Mouse (Mus musculus): ENCODE measurements around the gene Os9. TPM values are rescaled to one million over a fixed set of nuclear protein-coding genes. Genes with fewer than 3 reads are reported as not detected.

Gene Os9
- total and polyA plus RNA-seq, 3 experiments = 42.4 to 60.4 TPM; not detected in 1

- TF ChIP-seq CHD1 (IDR thresholded peaks at IDR 0.05; ENCODE audit: low read depth, low read length) = no peak
- no peak for TF ChIP-seq USF1 (IDR thresholded peaks at IDR 0.05; ENCODE audit: low read depth, low read length)
Measured at GRCm38 (mm10) chr10:127126579-127126978, 5.6 kb upstream of the Os9 start (continued).

DNA sequence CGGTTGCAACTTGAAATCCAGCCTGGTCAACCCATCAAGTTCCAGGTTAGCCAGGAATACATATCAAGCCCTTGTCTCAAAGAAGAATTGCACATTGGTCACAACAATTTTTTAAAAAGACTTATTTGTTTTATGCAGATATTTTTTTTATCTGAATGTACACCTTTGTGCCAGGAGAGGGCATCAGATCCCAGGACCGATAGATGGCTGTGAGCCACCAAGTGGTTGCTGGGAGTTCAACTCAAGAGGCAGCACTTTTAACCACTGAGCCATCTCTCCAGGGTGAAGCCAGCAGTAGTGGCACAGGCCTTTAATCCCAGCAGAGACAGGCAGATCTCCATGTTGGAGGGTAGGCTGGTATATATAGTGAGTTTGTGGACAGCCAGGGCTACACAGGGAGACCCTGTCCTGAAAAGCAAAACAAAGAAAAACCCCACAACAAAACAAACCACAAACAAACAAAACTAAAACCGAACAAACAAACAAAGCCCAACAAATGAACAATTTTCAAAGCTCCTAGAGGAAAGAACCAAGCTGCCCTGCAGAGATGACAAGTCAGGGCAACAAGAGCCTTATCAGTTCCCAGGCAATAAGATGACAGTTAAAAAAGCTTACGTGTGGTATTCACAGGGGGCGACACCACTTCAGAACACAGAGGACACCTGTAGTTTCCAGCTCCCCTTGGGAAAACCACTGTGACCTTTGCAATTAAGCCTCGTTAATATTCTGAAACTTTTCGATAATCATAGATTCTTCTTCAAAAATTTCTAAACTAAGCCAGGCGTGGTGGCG is 4.5 kb upstream of the Os9 start:
- Histone ChIP-seq H3K4me3 (ENCODE audit: control insufficient read depth in 1 of 2, insufficient read depth in 1 of 2, low read depth in 2 of 2, low read length in 2 of 2) (no peak overlapping the region), H3K36me3 (ENCODE audit: control insufficient read depth in 1 of 2, insufficient read depth in 2 of 2, low read length in 2 of 2) (peaks cover 0 to 35% of the 10 kb centered on the region in 2 experiments; a peak in 2 of 4 replicates), H3K4me1 (ENCODE audit: control insufficient read depth in 1 of 2, insufficient read depth in 2 of 2, low read length in 2 of 2) (peaks cover 11 to 38% of the 10 kb centered on the region in 2 experiments), H3K27ac (ENCODE audit: control insufficient read depth, low read depth, low read length) (peak overlapping the region; percentile 93), H3K9me3 (replicated peaks; ENCODE audit: insufficient read depth, low read length) (no peaks in the 10 kb centered on the region), H3K27me3 (ENCODE audit: control insufficient read depth in 1 of 2, insufficient read depth in 2 of 2, low read length in 2 of 2) (no peaks in the 10 kb centered on the region), H3K79me2 (ENCODE audit: control insufficient read depth, insufficient read depth, low read length, poor library complexity) (peaks cover 5% of the 10 kb centered on the region), H3K9ac (ENCODE audit: control insufficient read depth, low read depth, low read length, poor library complexity, severe bottlenecking) (peak overlapping the region; percentile 66)
- peak; percentile 86 for DNase-seq (ENCODE audit: low read depth, low spot score)
- TF ChIP-seq ZMIZ1 (IDR thresholded peaks at IDR 0.05; ENCODE audit: low read depth, low read length) = no peak
- TF ChIP-seq NELFE (IDR thresholded peaks at IDR 0.05; ENCODE audit: low read depth, low read length) = no peak
- no peak for TF ChIP-seq UBTF (IDR thresholded peaks at IDR 0.05; ENCODE audit: borderline replicate concordance, insufficient read depth, low read depth, low read length)
- peak; percentile 82 for TF ChIP-seq SIN3A (IDR thresholded peaks at IDR 0.05; ENCODE audit: low read length)
- TF ChIP-seq USF1 (IDR thresholded peaks at IDR 0.05; ENCODE audit: low read depth, low read length) = no peak
- peak; percentile 79 to 83 for TF ChIP-seq EP300 (IDR thresholded peaks at IDR 0.05; ENCODE audit: low read depth in 1 of 2, low read length in 2 of 2)
- TF ChIP-seq POLR2AphosphoS5 (IDR thresholded peaks at IDR 0.05; ENCODE audit: borderline replicate concordance, low read depth, low read length) = no peak
- peak; percentile 83 for TF ChIP-seq GATA1 (IDR thresholded peaks at IDR 0.05; ENCODE audit: low read depth, low read length)
- TF ChIP-seq TCF12 (IDR thresholded peaks at IDR 0.05; ENCODE audit: low read depth, low read length) = peak; percentile 70
- no peak for TF ChIP-seq USF2 (IDR thresholded peaks at IDR 0.05; ENCODE audit: borderline replicate concordance in 1 of 2, insufficient read depth in 1 of 2, low read depth in 1 of 2, low read length in 2 of 2)
- TF ChIP-seq ELF1 (IDR thresholded peaks at IDR 0.05; ENCODE audit: low read depth, low read length) = no peak
- TF ChIP-seq POLR2AphosphoS2 (IDR thresholded peaks at IDR 0.05; ENCODE audit: low read length) = no peak
- no peak for TF ChIP-seq GABPA (IDR thresholded peaks at IDR 0.05; ENCODE audit: low read depth, low read length)
- TF ChIP-seq RCOR1 (IDR thresholded peaks at IDR 0.05; ENCODE audit: low read depth, low read length) = peak; percentile 52; the same call in 1 of the 2 replicates
- no peak for TF ChIP-seq CHD1 (IDR thresholded peaks at IDR 0.05; ENCODE audit: low read depth, low read length)
- TF ChIP-seq ZKSCAN1 (IDR thresholded peaks at IDR 0.05; ENCODE audit: low read depth, low read length) = no peak
- TF ChIP-seq MAFK (IDR thresholded peaks at IDR 0.05; ENCODE audit: borderline replicate concordance, low read depth, low read length) = no peak
- TF ChIP-seq BHLHE40 (IDR thresholded peaks at IDR 0.05; ENCODE audit: borderline replicate concordance, low read depth, low read length) = no peak
- TF ChIP-seq ZC3H11A (IDR thresholded peaks at IDR 0.05; ENCODE audit: low read depth, low read length) = peak; percentile 37; the same call in 1 of the 2 replicates
- TF ChIP-seq SMC3 (IDR thresholded peaks at IDR 0.05; ENCODE audit: low read depth, low read length) = peak; percentile 75
- peak; percentile 46 to 90 (median 71) for TF ChIP-seq CTCF (IDR thresholded peaks at IDR 0.05 in 2 of 3, conservative IDR thresholded peaks at IDR 0.05 in 1 of 3; ENCODE audit: control insufficient read depth in 1 of 3, insufficient read depth in 1 of 3, low read depth in 2 of 3, low read length in 3 of 3, poor library complexity in 1 of 3, severe bottlenecking in 1 of 3)
- 0 out of 2 replicates have a peak, but pooled peaks have one; percentile 44 for TF ChIP-seq MYC (IDR thresholded peaks at IDR 0.05; ENCODE audit: low read depth, low read length)
- TF ChIP-seq MXI1 (IDR thresholded peaks at IDR 0.05; ENCODE audit: low read depth, low read length) = no peak; the same call in 1 of the 2 replicates
- peak; percentile 14; the same call in 1 of the 2 replicates for TF ChIP-seq TBP (IDR thresholded peaks at IDR 0.05; ENCODE audit: low read depth, low read length)
- TF ChIP-seq KAT2A (conservative IDR thresholded peaks at IDR 0.05; ENCODE audit: low read depth, low read length) = no peak
- peak; percentile 79 for TF ChIP-seq ZNF384 (IDR thresholded peaks at IDR 0.05; ENCODE audit: low read depth, low read length)
- no peak for TF ChIP-seq JUND (IDR thresholded peaks at IDR 0.05; ENCODE audit: low read depth, low read length)
- peak in 1 of 2 experiments; percentile 16; a peak in 1 of 4 replicates for TF ChIP-seq POLR2A (IDR thresholded peaks at IDR 0.05; ENCODE audit: control insufficient read depth in 1 of 2, insufficient read depth in 1 of 2, low read depth in 1 of 2, low read length in 2 of 2, poor library complexity in 1 of 2)
- no peak for TF ChIP-seq CHD2 (IDR thresholded peaks at IDR 0.05; ENCODE audit: low read length)
- TF ChIP-seq MEF2A (IDR thresholded peaks at IDR 0.05; ENCODE audit: extremely low read depth, insufficient replicate concordance, low read depth, low read length, poor library complexity, severe bottlenecking) = no peak
- TF ChIP-seq NRF1 (IDR thresholded peaks at IDR 0.05; ENCODE audit: insufficient read depth, low read depth, low read length, poor library complexity, severe bottlenecking) = no peak
- peak; percentile 80 for TF ChIP-seq ETS1 (IDR thresholded peaks at IDR 0.05; ENCODE audit: low read depth, low read length)

Data from MEL (cell line).